26 mouse cellular contexts compared by ENCODE assay signal in genomic region chr16:36043073-36043472, GRCm38 (mm10). TPM values are rescaled to one million over a fixed set of nuclear protein-coding genes. Genes with fewer than 3 reads are reported as not detected.
DNase-seq lines count a peak whose midpoint lies in the region; ATAC-seq and TF ChIP-seq lines count a peak whose summit lies in the region.
"Had no signal": no experiment of that assay in that cellular context is flagged by ENCODE, and none has a peak within 500 bp of the region (broad histone marks: within the 10 kb centered on the region; RNA-seq: fewer than 3 reads in every experiment).

No protein-coding gene starts in this region.

- H3K4me1 ChIP-seq in heart, embryonic 14.5 days (ENCODE audit: control insufficient read depth in 2 of 2, insufficient read depth in 2 of 2, low read length in 2 of 2) = peaks cover 9 to 28% of the 10 kb centered on the region in 2 experiments
- peaks cover 14% of the 10 kb centered on the region for H3K4me1 ChIP-seq in heart, postnatal 0 days (ENCODE audit: control insufficient read depth, insufficient read depth)

- H3K9ac ChIP-seq in heart, embryonic 14.5 days (ENCODE audit: low read length) = no peak overlapping the region
- H3K9ac ChIP-seq in heart, postnatal 0 days (replicated peaks; ENCODE audit: low read depth, low read length) = no peak overlapping the region
- H3K9ac ChIP-seq: forebrain, embryonic 13.5 days had no signal

- no peak overlapping the region for H3K4me3 ChIP-seq in heart, embryonic 14.5 days (ENCODE audit: control insufficient read depth in 1 of 2, insufficient read depth in 1 of 2, low read depth in 1 of 2, low read length in 2 of 2)
- H3K4me3 ChIP-seq in heart, postnatal 0 days (ENCODE audit: low read depth, low read length) = no peak overlapping the region
- H3K4me3 ChIP-seq: forebrain, embryonic 10.5 days; heart, embryonic 10.5 days; hindbrain, embryonic 10.5 days had no signal

- 0 out of 4 replicates have a peak overlapping the region, but pooled peaks of 1 of the 2 experiments have one; percentile 21 for H3K27ac ChIP-seq in heart, embryonic 14.5 days (replicated peaks in 1 of 2; ENCODE audit: control insufficient read depth in 1 of 2, insufficient read depth in 1 of 2, low read depth in 2 of 2, low read length in 2 of 2)
- peak overlapping the region; percentile 54 for H3K27ac ChIP-seq in heart, postnatal 0 days (ENCODE audit: low read depth)
- H3K27ac ChIP-seq: forebrain, embryonic 10.5 days; forebrain, embryonic 13.5 days; heart, embryonic 10.5 days; hindbrain, embryonic 10.5 days; hindbrain, embryonic 13.5 days had no signal

- H3K4me2 ChIP-seq in heart, embryonic 14.5 days (ENCODE audit: low read length) = peak overlapping the region; percentile 4; the same call in 1 of the 2 replicates
- H3K4me2 ChIP-seq in heart, postnatal 0 days (ENCODE audit: low read depth, low read length) = no peak overlapping the region

- TF ChIP-seq EP300 in heart, postnatal 0 days (IDR thresholded peaks at IDR 0.05; ENCODE audit: low read depth) = no peak

- no peak for TF ChIP-seq CTCF in heart, postnatal 0 days (IDR thresholded peaks at IDR 0.05; ENCODE audit: low read depth)

- peak; percentile 52 for DNase-seq in heart, adult 11 months
- no peak for DNase-seq in heart, postnatal 4 days
- DNase-seq in heart, postnatal 25 days (ENCODE audit: low spot score) = no peak
- peak; percentile 63 for DNase-seq in heart, postnatal 0 days (ENCODE audit: low spot score)
- no peak for DNase-seq in heart, postnatal 10 days
- DNase-seq in adrenal gland, postnatal 4 days (ENCODE audit: low spot score in 2 of 2) = no peak
- DNase-seq: adrenal gland, adult 8-10 months; adrenal gland, postnatal 25 days; B cell, adult 2 months; cerebellum, adult 18-20 months; cerebellum, adult 9-10 months; cerebellum, postnatal 14 days; gastrocnemius, postnatal 10 days; gastrocnemius, postnatal 36 days; kidney, adult 18-20 months; kidney, adult 9 months had no signal

- no peaks in the 10 kb centered on the region for H3K9me3 ChIP-seq in heart, embryonic 14.5 days (ENCODE audit: control insufficient read depth, low read length)
- no peaks in the 10 kb centered on the region for H3K9me3 ChIP-seq in heart, postnatal 0 days (replicated peaks; ENCODE audit: control insufficient read depth, low read length)
- H3K9me3 ChIP-seq: forebrain, embryonic 10.5 days; forebrain, embryonic 13.5 days; heart, embryonic 10.5 days; hindbrain, embryonic 10.5 days; hindbrain, embryonic 13.5 days had no signal

- WGBS in heart, embryonic 14.5 days = 38% methylated on average over 10 of the region's 10 CpGs
- WGBS in heart, postnatal 0 days = 49% methylated on average over 10 of the region's 10 CpGs

- peak; percentile 18; the same call in 1 of the 2 replicates for ATAC-seq in heart, embryonic 14.5 days (ENCODE audit: insufficient number of reproducible peaks, insufficient read depth, low FRiP score, low read depth)
- peak; percentile 28 for ATAC-seq in heart, postnatal 0 days (ENCODE audit: insufficient read depth, low read depth)
- ATAC-seq: activated CD4-positive, CD25-positive, alpha-beta regulatory T cell, adult 4 months; forebrain, embryonic 13.5 days; forebrain, embryonic 16.5 days; hindbrain, embryonic 16.5 days; intestine, embryonic 16.5 days had no signal

- intact Hi-C loops in heart, postnatal 25 days (cut with DNase I) = no loop called here
- intact Hi-C loops in heart, postnatal 10 days (cut with DNase I) = loop anchor here (2.0 kb wide), 1 partner anchor 28 kb away; the partner anchor contains the start of genes Ccdc58 and Fam162a

- peaks cover 57% of the 10 kb centered on the region for H3K36me3 ChIP-seq in heart, embryonic 14.5 days (ENCODE audit: control insufficient read depth, insufficient read depth, low read length)
- peaks cover 46% of the 10 kb centered on the region for H3K36me3 ChIP-seq in heart, postnatal 0 days (replicated peaks; ENCODE audit: control insufficient read depth, insufficient read depth, low read length)

- H3K27me3 ChIP-seq in heart, embryonic 14.5 days (ENCODE audit: control insufficient read depth, insufficient read depth, low read length) = no peaks in the 10 kb centered on the region
- H3K27me3 ChIP-seq in heart, postnatal 0 days (ENCODE audit: control insufficient read depth, insufficient read depth, low read length) = no peaks in the 10 kb centered on the region
- H3K27me3 ChIP-seq: forebrain, embryonic 13.5 days; hindbrain, embryonic 13.5 days had no signal

RNA-seq across cellular contexts. Expression of gene Wdr5b, which starts 2.1 kb away (rescaled TPM):
- total RNA-seq in heart, postnatal 4 days (2021) = 1 to 10 TPM; 5.9 to 6.1 TPM
- polyA plus RNA-seq in heart, embryonic 14.5 days (2014; fragmentation: Nextera tagmentation; extraction: Ambion mirVana) = 7.8 and 7.9 TPM in 2 replicates
- 1 to 10 TPM; 2.6 to 2.9 TPM for total RNA-seq in heart, postnatal 25 days (2021)
- total RNA-seq in heart, postnatal 0 days (2014; rRNA removed; ENCODE audit: low replicate concordance) = 5.4 and 7.8 TPM in 2 replicates
- polyA plus RNA-seq in heart, postnatal 0 days (2015; fragmentation: Nextera tagmentation; extraction: Ambion mirVana) = 5.8 and 6.8 TPM in 2 replicates
- total RNA-seq in heart, postnatal 10 days (2021) = 1 to 10 TPM; 4.4 to 5.6 TPM
- total RNA-seq in adrenal gland, postnatal 4 days (2021) = 1 to 10 TPM; 7.4 to 9.3 TPM

RNA-seq across cellular contexts. Expression of gene Fam162a, which starts 28.3 kb away (rescaled TPM):
- 100 to 1,000 TPM; 229 to 235 TPM for total RNA-seq in heart, postnatal 4 days (2021)
- 997 and 1,000 TPM in 2 replicates for polyA plus RNA-seq in heart, embryonic 14.5 days (2014; fragmentation: Nextera tagmentation; extraction: Ambion mirVana)
- total RNA-seq in heart, postnatal 25 days (2021) = 100 to 1,000 TPM; 241 to 254 TPM
- total RNA-seq in heart, postnatal 0 days (2014; rRNA removed; ENCODE audit: low replicate concordance) = 126 and 370 TPM in 2 replicates
- 755 and 772 TPM in 2 replicates for polyA plus RNA-seq in heart, postnatal 0 days (2015; fragmentation: Nextera tagmentation; extraction: Ambion mirVana)
- 100 to 1,000 TPM; 205 to 214 TPM for total RNA-seq in heart, postnatal 10 days (2021)
- 100 to 1,000 TPM; 142 to 143 TPM for total RNA-seq in adrenal gland, postnatal 4 days (2021)

RNA-seq across cellular contexts. Expression of gene Ccdc58, which starts 28.4 kb away (rescaled TPM):
- 10 to 100 TPM; 57.1 to 59.1 TPM for total RNA-seq in heart, postnatal 4 days (2021)
- polyA plus RNA-seq in heart, embryonic 14.5 days (2014; fragmentation: Nextera tagmentation; extraction: Ambion mirVana) = 76.2 and 77.5 TPM in 2 replicates
- total RNA-seq in heart, postnatal 25 days (2021) = 10 to 100 TPM; 30.7 to 35.8 TPM
- total RNA-seq in heart, postnatal 0 days (2014; rRNA removed; ENCODE audit: low replicate concordance) = 20.9 and 28.4 TPM in 2 replicates
- polyA plus RNA-seq in heart, postnatal 0 days (2015; fragmentation: Nextera tagmentation; extraction: Ambion mirVana) = 79.2 and 82.6 TPM in 2 replicates
- total RNA-seq in heart, postnatal 10 days (2021) = 10 to 100 TPM; 41.8 to 42.6 TPM
- 10 to 100 TPM; 67.8 to 69.9 TPM for total RNA-seq in adrenal gland, postnatal 4 days (2021)

Comparison
In these comparisons a context has a peak if more than half of its experiments do, and no peak if none do; other contexts are left out.
1. DNase-seq: peak in heart, adult 11 months (single experiment) and heart, postnatal 0 days (single experiment); none in heart, postnatal 4 days (single experiment), heart, postnatal 25 days (single experiment), heart, postnatal 10 days (0 of 2) and adrenal gland, postnatal 4 days (0 of 2).